Mouse (Mus musculus) ovary, postnatal 36 days (tissue): ENCODE data around the gene Izumo4.

Experiments used
- DNase-seq: peaks from one replicate; pipeline ENCODE4 v3.0.0; 2022; ENCODE audit warnings: low spot score, mixed read lengths

Gene Izumo4

GRCm38 (mm10) chr10:80687850-80688249 lies 14.1 kb upstream of the Izumo4 start:
- peak; percentile 62 for DNase-seq

GRCm38 (mm10) chr10:80692249-80693165 lies 9.5 kb upstream of the Izumo4 start:
- no peak for DNase-seq

GRCm38 (mm10) chr10:80693401-80694045 lies 8.5 kb upstream of the Izumo4 start:
- no peak for DNase-seq

- no peak for DNase-seq
Observed at GRCm38 (mm10) chr10:80694159-80694938, 7.6 kb upstream of the Izumo4 start.

GRCm38 (mm10) chr10:80695186-80695585 lies 6.8 kb upstream of the Izumo4 start:
- no peak for DNase-seq

GRCm38 (mm10) chr10:80695801-80696501 lies 6.0 kb upstream of the Izumo4 start:
- no peak for DNase-seq

- DNase-seq, result no peak
Observed at GRCm38 (mm10) chr10:80696502-80697392, 5.2 kb upstream of the Izumo4 start.

GRCm38 (mm10) chr10:80697393-80697787 lies 4.6 kb upstream of the Izumo4 start:
- DNase-seq, result no peak

- DNase-seq, result no peak
Observed at GRCm38 (mm10) chr10:80697812-80698211, 4.2 kb upstream of the Izumo4 start.

- no peak for DNase-seq
Observed at GRCm38 (mm10) chr10:80698605-80699004, 3.4 kb upstream of the Izumo4 start.

- no peak for DNase-seq
Observed at GRCm38 (mm10) chr10:80700038-80700504, 1.9 kb upstream of the Izumo4 start.

- no peak for DNase-seq
Observed at GRCm38 (mm10) chr10:80700732-80701131, 1.3 kb upstream of the Izumo4 start.

- DNase-seq, result peak; percentile 95
Observed at GRCm38 (mm10) chr10:80702536-80703390, 779 bp downstream of the Izumo4 start.

GRCm38 (mm10) chr10:80703643-80704042 lies 1.7 kb downstream of the Izumo4 start:
- no peak for DNase-seq

- no peak for DNase-seq
Observed at GRCm38 (mm10) chr10:80704418-80704817, 2.4 kb downstream of the Izumo4 start.

- DNase-seq, result no peak
Observed at GRCm38 (mm10) chr10:80705033-80705432, 3.0 kb downstream of the Izumo4 start.

GRCm38 (mm10) chr10:80705479-80705878 lies 3.5 kb downstream of the Izumo4 start:
- DNase-seq, result no peak

GRCm38 (mm10) chr10:80710834-80711233 lies 8.8 kb downstream of the Izumo4 start:
- DNase-seq, result no peak

- no peak for DNase-seq
Observed at GRCm38 (mm10) chr10:80717281-80717680, 15.3 kb downstream of the Izumo4 start.
